Mouse (Mus musculus) hindbrain, embryonic 14.5 days (tissue): ENCODE measurements at regions not wholly inside any gene's neighbourhood (a gene's known extent, or its start where the extent isn't known, plus 50 kb on each side); places are given as distances from the start of the nearest gene placed in this dataset.

Experiments
- ATAC-seq: fragments of 200-750 bp; cut with Nextera tagmentation; 2 replicates; pipeline ENCODE4 v1.8.0; 2017; ENCODE audit warnings: moderate number of reproducible peaks, mild to moderate bottlenecking, moderate TSS enrichment, moderate library complexity; ENCODE audit not compliant: low FRiP score
- DNase-seq: peaks from one replicate; pipeline ENCODE4 v3.0.0-alpha.2; 2015; ENCODE audit warnings: low spot score
- H3K27ac ChIP-seq: fragments of 300-500 bp; sonication (generic); 2 replicates; pipeline ENCODE4 v1.5.1; 2014; ENCODE audit warnings: mild to moderate bottlenecking, moderate library complexity
- H3K27me3 ChIP-seq: fragments of 300-500 bp; sonication (generic); 2 replicates; pipeline ENCODE4 v1.6.1; 2014; ENCODE audit warnings: mild to moderate bottlenecking, low read length, mixed read lengths; ENCODE audit not compliant: control insufficient read depth, insufficient read depth
- H3K36me3 ChIP-seq: fragments of 300-500 bp; sonication (generic); replicated peaks from 2 replicates; pipeline ENCODE4 v1.6.1; 2014; ENCODE audit not compliant: control insufficient read depth, insufficient read depth
- H3K4me1 ChIP-seq: fragments of 300-500 bp; sonication (generic); replicated peaks from 2 replicates; pipeline ENCODE4 v1.6.1; 2014; ENCODE audit warnings: antibody characterized with exemption, low read length, mixed read lengths; ENCODE audit not compliant: control insufficient read depth, insufficient read depth
- H3K4me2 ChIP-seq: fragments of 300-500 bp; sonication (generic); replicated peaks from 2 replicates; pipeline ENCODE4 v1.6.1; 2014; ENCODE audit warnings: mild to moderate bottlenecking, moderate library complexity
- H3K4me3 ChIP-seq: fragments of 300-500 bp; sonication (generic); replicated peaks from 2 replicates; pipeline ENCODE4 v1.5.1; 2014; ENCODE audit warnings: mild to moderate bottlenecking, low read length
- H3K9ac ChIP-seq: fragments of 300-500 bp; sonication (generic); 2 replicates; pipeline ENCODE4 v1.6.1; 2014
- H3K9me3 ChIP-seq: fragments of 300-500 bp; sonication (generic); 2 replicates; pipeline ENCODE4 v1.6.1; 2016; ENCODE audit warnings: low read length; ENCODE audit not compliant: control insufficient read depth
- WGBS: fragments of 180-500 bp; shearing (Covaris S2); extraction: QIAGEN DNeasy Blood & Tissue Kit; methylation state at CpG from one replicate; pipeline ENCODE4 v1.1.7; 2014; 5-methylcytosine and 5-hydroxymethylcytosine counted together

DNA sequence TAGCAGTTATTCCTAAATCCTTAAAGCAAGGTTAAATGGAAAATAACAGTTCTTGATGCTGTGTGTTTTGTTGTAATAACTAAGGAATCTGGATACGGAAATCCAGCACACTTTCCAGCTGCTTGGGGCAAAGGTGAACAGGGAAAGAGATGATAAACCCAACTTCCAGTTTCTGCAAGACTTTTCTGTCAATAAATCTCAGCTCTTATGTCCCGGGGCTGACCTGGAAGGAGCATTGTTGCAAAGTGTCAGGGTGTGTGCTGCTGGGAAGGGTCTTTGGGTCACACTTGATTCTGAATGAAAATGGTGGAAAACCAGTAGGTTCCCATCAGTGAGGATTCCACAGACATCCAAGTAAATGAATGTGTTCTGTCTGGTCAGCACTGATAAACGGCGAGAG is 81.2 kb upstream of the Marcks start:
- no peak for DNase-seq
- no peak overlapping the region for H3K4me3 ChIP-seq
- no peaks in the 10 kb centered on the region for H3K4me1 ChIP-seq
- no peak overlapping the region for H3K9ac ChIP-seq
- no peak for ATAC-seq
- H3K4me2 ChIP-seq: no peak overlapping the region
- H3K9me3 ChIP-seq: no peaks in the 10 kb centered on the region
- no peaks in the 10 kb centered on the region for H3K27me3 ChIP-seq
- 76% methylated on average over 4 of the region's 4 CpGs for WGBS
- no peaks in the 10 kb centered on the region for H3K36me3 ChIP-seq
- H3K27ac ChIP-seq: no peak overlapping the region

DNA sequence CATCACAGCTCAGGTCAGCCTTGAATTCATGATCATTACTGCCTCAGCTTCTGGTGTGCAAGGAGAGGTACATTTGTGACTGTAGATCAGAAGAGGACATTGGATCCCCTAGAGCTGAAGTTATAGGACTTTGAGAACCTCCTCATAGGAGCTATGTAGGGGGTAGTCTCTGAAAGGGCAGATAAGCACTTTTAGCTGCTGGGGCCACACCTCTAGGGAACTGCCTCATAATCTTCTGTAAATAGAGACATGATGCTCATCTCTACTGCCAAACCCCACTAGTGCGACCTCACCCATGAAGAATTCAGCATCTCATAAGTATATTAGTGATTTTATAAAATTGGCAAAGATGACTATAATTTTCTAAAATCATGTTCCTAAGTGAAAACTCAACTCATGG is 80.7 kb upstream of the Marcks start:
- Histone ChIP-seq H3K4me3 (no peak overlapping the region), H3K9ac (no peak overlapping the region), H3K9me3 (no peaks in the 10 kb centered on the region), H3K27ac (no peak overlapping the region), H3K27me3 (no peaks in the 10 kb centered on the region), H3K4me2 (no peak overlapping the region), H3K36me3 (no peaks in the 10 kb centered on the region), H3K4me1 (no peaks in the 10 kb centered on the region)
- WGBS: 97% methylated on average over 1 of the region's 1 CpGs
- ATAC-seq (no peak), DNase-seq (no peak)

DNA sequence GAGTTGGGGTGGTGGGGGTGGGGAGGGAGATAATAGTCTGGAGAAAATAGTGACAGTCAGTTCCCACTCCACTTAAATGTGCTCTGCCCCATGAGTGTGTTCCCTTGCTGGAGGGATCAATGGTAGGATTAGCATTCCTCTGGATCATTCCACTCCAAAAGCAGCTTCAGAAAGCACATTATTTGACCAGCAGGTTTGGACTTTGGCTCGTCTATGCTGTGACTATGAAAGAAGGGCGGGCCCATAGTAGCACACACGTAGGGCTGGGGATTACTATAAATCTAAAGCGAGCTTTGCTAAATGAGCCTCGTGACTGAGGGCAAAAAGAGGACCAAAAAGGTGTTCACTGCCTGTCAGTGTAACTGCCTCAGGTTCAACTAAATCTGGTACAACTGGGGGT is 75.9 kb upstream of the Marcks start:
- no peak overlapping the region for H3K9ac ChIP-seq
- no peak for DNase-seq
- no peak overlapping the region for H3K27ac ChIP-seq
- no peaks in the 10 kb centered on the region for H3K4me1 ChIP-seq
- WGBS: 71% methylated on average over 5 of the region's 5 CpGs
- no peaks in the 10 kb centered on the region for H3K27me3 ChIP-seq
- H3K4me2 ChIP-seq: no peak overlapping the region
- ATAC-seq: no peak
- H3K4me3 ChIP-seq: no peak overlapping the region
- H3K9me3 ChIP-seq: no peaks in the 10 kb centered on the region
- no peaks in the 10 kb centered on the region for H3K36me3 ChIP-seq

DNA sequence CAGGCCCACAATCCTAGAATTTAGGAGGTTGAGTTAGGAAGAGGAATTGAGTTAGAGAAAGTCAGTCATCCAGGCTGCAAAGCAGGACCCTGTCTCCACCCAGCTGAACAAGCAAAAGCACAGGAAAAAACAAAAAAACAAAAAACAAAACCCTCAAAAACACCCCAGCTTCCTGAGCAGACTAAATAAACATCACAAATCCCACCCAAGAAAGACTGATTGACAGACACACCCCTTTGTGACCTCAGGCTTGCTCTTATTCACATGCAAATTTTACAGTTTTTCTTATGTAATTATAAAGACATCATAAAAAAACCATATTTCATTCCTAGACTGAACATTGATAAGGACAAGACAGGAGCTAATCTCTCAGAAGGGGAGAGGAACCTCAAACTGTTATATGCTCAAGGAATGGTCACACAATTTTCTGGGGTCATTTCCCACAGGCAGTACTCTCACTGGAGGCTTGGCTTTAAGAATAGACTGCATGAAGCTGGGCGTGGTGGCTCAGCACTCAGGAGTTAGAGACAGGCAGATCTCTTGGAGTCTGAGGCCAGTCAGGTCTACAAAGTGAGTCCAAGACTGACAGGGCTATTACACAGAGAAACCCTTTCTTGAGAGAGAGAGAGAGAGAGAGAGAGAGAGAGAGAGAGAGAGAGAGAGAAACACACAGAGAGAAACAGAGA is 73.8 kb upstream of the Marcks start:
- Histone ChIP-seq H3K4me2 (no peak overlapping the region), H3K4me1 (no peaks in the 10 kb centered on the region), H3K9me3 (no peaks in the 10 kb centered on the region), H3K9ac (no peak overlapping the region), H3K27me3 (no peaks in the 10 kb centered on the region), H3K4me3 (no peak overlapping the region), H3K27ac (no peak overlapping the region), H3K36me3 (no peaks in the 10 kb centered on the region)
- no peak for ATAC-seq
- DNase-seq: no peak
- 35% methylated on average over 1 of the region's 1 CpGs for WGBS

DNA sequence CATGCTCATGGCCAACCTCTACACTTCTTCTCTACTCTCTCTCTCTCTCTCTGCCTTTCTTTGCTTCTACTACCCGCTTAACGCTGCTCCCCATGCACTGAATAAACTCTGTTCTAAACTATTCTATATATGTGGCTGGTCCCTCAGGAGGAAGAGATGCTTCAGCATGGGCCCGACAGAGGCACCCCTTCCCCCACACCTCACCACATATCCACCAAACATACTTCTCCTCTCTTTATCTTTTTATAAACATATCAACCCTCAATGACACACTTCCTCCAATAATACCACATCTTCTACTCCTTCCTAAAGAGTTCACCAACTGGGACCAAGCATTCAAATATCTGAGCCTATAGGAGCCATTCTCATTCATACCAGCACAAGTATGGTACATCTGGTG is 72.6 kb upstream of the Marcks start:
- DNase-seq (no peak), ATAC-seq (no peak)
- no peaks in the 10 kb centered on the region for H3K9me3 ChIP-seq
- no peak overlapping the region for H3K27ac ChIP-seq
- H3K36me3 ChIP-seq: no peaks in the 10 kb centered on the region
- no peaks in the 10 kb centered on the region for H3K27me3 ChIP-seq
- no peaks in the 10 kb centered on the region for H3K4me1 ChIP-seq
- H3K9ac ChIP-seq: no peak overlapping the region
- 88% methylated on average over 3 of the region's 3 CpGs for WGBS
- no peak overlapping the region for H3K4me3 ChIP-seq
- no peak overlapping the region for H3K4me2 ChIP-seq

DNA sequence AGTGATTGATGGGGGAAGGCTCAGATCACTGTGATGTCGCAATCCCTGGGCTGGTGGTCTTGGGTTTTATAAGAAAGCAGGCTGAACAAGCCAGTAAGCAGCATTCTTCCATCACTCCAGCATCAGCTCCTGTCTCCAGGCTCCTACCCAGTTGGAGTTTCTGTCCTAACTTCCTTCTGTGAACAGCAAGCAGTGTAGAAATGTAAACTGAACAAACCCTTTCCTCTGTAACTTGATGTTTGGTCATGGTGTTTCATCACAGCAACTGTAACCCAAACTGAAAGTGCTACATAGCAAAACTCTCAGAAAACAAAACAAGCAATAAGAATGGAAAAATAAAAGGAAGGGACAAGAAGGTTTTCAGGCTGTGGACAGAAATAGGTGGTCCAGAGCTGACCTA is 71.5 kb upstream of the Marcks start:
- H3K36me3 ChIP-seq: no peaks in the 10 kb centered on the region
- 93% methylated on average over 1 of the region's 1 CpGs for WGBS
- H3K27ac ChIP-seq: no peak overlapping the region
- H3K27me3 ChIP-seq: no peaks in the 10 kb centered on the region
- no peaks in the 10 kb centered on the region for H3K4me1 ChIP-seq
- no peaks in the 10 kb centered on the region for H3K9me3 ChIP-seq
- no peak overlapping the region for H3K4me3 ChIP-seq
- no peak overlapping the region for H3K9ac ChIP-seq
- DNase-seq (no peak), ATAC-seq (no peak)
- H3K4me2 ChIP-seq: no peak overlapping the region

DNA sequence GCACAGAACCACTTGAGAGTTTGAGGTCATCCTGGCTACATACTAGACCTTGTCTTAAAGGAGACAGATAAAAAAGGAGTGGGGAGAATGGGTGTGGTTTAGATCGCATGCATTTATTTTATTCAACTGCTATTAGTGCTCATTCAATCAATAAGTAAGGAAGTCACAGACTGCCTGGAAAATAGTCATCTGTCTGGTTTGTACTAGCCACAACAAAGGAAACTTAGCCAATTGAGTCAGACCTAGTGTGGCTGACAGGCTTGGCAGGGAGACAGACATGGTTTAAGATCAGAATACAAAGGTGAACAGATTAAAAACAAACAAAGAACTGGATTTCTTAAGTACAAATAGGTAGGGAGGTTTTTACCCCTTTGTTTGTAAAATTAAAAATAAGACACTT is 68.3 kb upstream of the Marcks start:
- WGBS: 88% methylated on average over 1 of the region's 1 CpGs
- H3K27ac ChIP-seq: no peak overlapping the region
- H3K9ac ChIP-seq: no peak overlapping the region
- no peak overlapping the region for H3K4me3 ChIP-seq
- H3K9me3 ChIP-seq: no peaks in the 10 kb centered on the region
- DNase-seq: no peak
- no peak overlapping the region for H3K4me2 ChIP-seq
- no peak for ATAC-seq
- H3K27me3 ChIP-seq: no peaks in the 10 kb centered on the region
- no peaks in the 10 kb centered on the region for H3K4me1 ChIP-seq
- H3K36me3 ChIP-seq: no peaks in the 10 kb centered on the region

DNA sequence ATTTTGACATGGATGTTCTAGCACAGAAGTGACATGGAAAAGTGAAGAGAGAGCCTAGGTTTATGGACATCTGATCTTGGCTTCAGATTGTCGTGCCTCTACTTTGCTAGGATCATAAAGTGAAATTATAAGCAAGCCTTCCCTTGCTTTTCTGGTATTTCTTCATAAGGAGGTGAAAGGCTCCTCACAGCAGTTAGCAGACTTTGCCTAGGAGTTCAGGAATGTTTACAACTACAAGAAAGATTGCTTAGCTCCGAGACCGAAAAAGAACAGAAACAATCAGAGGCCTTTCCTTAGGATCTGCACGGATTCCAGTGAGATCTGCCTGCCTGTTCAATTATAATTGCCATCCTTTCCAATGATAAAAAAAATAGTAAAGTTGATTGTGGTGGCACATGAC is 67.8 kb upstream of the Marcks start:
- no peaks in the 10 kb centered on the region for H3K4me1 ChIP-seq
- DNase-seq: no peak

DNA sequence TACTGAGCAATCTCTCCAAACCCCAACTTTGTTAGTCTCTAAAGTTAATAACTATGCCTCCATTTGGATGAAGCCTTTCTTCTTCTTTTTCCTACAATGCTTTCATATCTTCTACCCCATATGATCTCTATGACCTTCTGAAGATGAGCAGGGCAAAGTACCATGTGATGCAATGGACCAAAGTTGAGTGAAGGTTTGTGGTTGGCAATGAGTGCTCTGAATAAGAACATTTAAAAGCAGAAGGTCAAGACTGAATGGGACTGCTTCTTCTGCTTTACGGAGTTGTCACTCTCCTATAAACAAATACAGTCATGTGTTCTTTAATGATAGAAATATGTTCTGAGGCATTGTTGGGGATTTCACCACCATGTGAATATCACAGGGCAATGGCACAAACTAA is 65.0 kb upstream of the Marcks start:
- Histone ChIP-seq H3K27ac (no peak overlapping the region), H3K4me3 (no peak overlapping the region), H3K9ac (no peak overlapping the region), H3K27me3 (no peaks in the 10 kb centered on the region), H3K4me1 (no peaks in the 10 kb centered on the region), H3K36me3 (no peaks in the 10 kb centered on the region), H3K9me3 (no peaks in the 10 kb centered on the region), H3K4me2 (no peak overlapping the region)
- ATAC-seq (no peak), DNase-seq (no peak)
- 98% methylated on average over 1 of the region's 1 CpGs for WGBS

More for the DNA sequence above, 67.8 kb upstream of the Marcks start:
- ATAC-seq: no peak
- H3K9me3 ChIP-seq: no peaks in the 10 kb centered on the region
- no peaks in the 10 kb centered on the region for H3K36me3 ChIP-seq
- no peaks in the 10 kb centered on the region for H3K27me3 ChIP-seq
- H3K9ac ChIP-seq: no peak overlapping the region
- no peak overlapping the region for H3K4me2 ChIP-seq
- no peak overlapping the region for H3K27ac ChIP-seq
- 84% methylated on average over 4 of the region's 4 CpGs for WGBS
- no peak overlapping the region for H3K4me3 ChIP-seq

DNA sequence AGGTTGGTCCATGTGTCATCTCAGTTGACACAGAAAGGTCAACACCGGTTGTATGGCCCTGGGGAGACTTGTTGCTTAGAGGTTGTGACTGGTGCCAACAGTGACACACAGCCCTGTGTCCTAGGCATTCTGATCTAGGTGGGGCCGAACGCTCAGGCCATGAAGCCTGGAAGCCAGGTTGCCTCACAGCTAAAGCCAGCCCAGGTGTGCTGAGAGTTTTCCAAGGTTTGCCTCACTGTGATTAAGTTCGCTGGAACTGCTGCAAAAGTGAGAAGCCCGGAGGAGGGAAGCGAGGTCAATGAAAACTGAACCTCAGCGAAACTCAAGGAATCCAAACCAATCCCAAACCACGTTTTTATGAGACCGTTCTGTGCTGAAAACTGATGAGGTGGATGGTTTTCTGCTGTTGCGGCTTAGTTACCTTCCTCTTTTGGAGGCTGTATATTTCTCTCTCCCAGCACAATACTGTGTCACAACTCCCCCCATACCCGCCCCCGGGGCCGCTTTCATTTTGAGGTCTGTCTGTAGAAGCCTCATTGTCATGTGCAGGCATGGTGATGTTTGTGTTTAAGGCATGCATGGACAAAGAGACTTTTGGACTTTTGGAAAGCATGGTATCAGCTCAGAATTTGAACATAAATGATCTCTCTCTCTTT is 56.2 kb upstream of the Marcks start:
- no peak overlapping the region for H3K4me3 ChIP-seq
- WGBS: 92% methylated on average over 13 of the region's 13 CpGs
- ATAC-seq (no peak), DNase-seq (no peak)
- no peaks in the 10 kb centered on the region for H3K27me3 ChIP-seq
- no peak overlapping the region for H3K27ac ChIP-seq
- no peaks in the 10 kb centered on the region for H3K9me3 ChIP-seq
- no peaks in the 10 kb centered on the region for H3K4me1 ChIP-seq
- no peak overlapping the region for H3K4me2 ChIP-seq
- H3K9ac ChIP-seq: no peak overlapping the region
- H3K36me3 ChIP-seq: no peaks in the 10 kb centered on the region
